22 mouse cellular contexts compared by ENCODE assay signal in the genomic region with DNA sequence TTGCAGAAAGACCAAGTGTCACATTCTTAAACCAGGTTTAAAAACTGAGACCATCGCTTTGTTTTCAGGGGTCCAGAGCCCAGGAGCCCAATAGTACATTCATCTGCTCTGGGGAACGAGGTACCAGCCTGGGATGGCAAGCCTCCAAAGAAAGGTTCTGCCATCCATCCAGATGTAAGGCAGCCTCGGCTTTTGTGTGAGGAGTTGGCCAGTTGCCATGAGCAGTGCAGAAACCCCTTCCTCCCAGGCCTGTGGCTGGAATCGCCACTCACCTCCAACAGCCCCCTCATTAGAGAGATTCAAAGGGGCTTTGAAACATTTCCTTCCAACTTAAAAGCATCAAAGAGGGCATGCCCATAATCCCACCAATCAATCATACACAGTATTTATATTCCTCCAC.
DNase-seq lines count a peak whose midpoint lies in the region; ATAC-seq and TF ChIP-seq lines count a peak whose summit lies in the region.
"Had no signal": no experiment of that assay in that cellular context is flagged by ENCODE, and none has a peak within 500 bp of the region (broad histone marks: within the 10 kb centered on the region; RNA-seq: fewer than 3 reads in every experiment).

No protein-coding gene starts in this region.

- no peak overlapping the region for H3K4me3 ChIP-seq in forebrain, embryonic 12.5 days (replicated peaks)
- no peak overlapping the region for H3K4me3 ChIP-seq in forebrain, embryonic 16.5 days (replicated peaks; ENCODE audit: low read length)
- no peak overlapping the region for H3K4me3 ChIP-seq in liver, embryonic 11.5 days (ENCODE audit: low read depth, low read length)
- H3K4me3 ChIP-seq in liver, embryonic 12.5 days = no peak overlapping the region
- H3K4me3 ChIP-seq in midbrain, postnatal 0 days (ENCODE audit: low read depth, low read length) = no peak overlapping the region
- no peak overlapping the region for H3K4me3 ChIP-seq in midbrain, embryonic 15.5 days
- H3K4me3 ChIP-seq in hindbrain, embryonic 16.5 days (ENCODE audit: low read length) = no peak overlapping the region
- H3K4me3 ChIP-seq: layer of hippocampus, adult 2 months; limb, embryonic 15.5 days; neural tube, embryonic 12.5 days; stomach, embryonic 15.5 days had no signal

- no peak overlapping the region for H3K9ac ChIP-seq in forebrain, embryonic 12.5 days
- no peak overlapping the region for H3K9ac ChIP-seq in forebrain, embryonic 16.5 days (replicated peaks; ENCODE audit: low read depth, low read length)
- no peak overlapping the region for H3K9ac ChIP-seq in liver, embryonic 11.5 days (ENCODE audit: low read depth, low read length)
- no peak overlapping the region for H3K9ac ChIP-seq in liver, embryonic 12.5 days
- no peak overlapping the region for H3K9ac ChIP-seq in midbrain, postnatal 0 days (replicated peaks; ENCODE audit: low read length, poor library complexity, severe bottlenecking)
- H3K9ac ChIP-seq in midbrain, embryonic 15.5 days = no peak overlapping the region
- H3K9ac ChIP-seq in hindbrain, embryonic 16.5 days (ENCODE audit: low read depth, low read length) = no peak overlapping the region
- H3K9ac ChIP-seq: limb, embryonic 15.5 days; neural tube, embryonic 12.5 days; stomach, embryonic 15.5 days had no signal

- no peak overlapping the region for H3K4me2 ChIP-seq in forebrain, embryonic 12.5 days
- no peak overlapping the region for H3K4me2 ChIP-seq in forebrain, embryonic 16.5 days (ENCODE audit: low read length)
- no peak overlapping the region for H3K4me2 ChIP-seq in liver, embryonic 11.5 days
- H3K4me2 ChIP-seq in liver, embryonic 12.5 days = no peak overlapping the region
- no peak overlapping the region for H3K4me2 ChIP-seq in midbrain, postnatal 0 days (ENCODE audit: low read depth, low read length, poor library complexity, severe bottlenecking)
- no peak overlapping the region for H3K4me2 ChIP-seq in midbrain, embryonic 15.5 days
- H3K4me2 ChIP-seq in hindbrain, embryonic 16.5 days (ENCODE audit: low read length) = no peak overlapping the region
- H3K4me2 ChIP-seq: heart, embryonic 11.5 days; limb, embryonic 15.5 days; neural tube, embryonic 12.5 days; stomach, embryonic 15.5 days had no signal

- peak; percentile 27; the same call in 1 of the 2 replicates for ATAC-seq in forebrain, embryonic 12.5 days (ENCODE audit: low FRiP score)
- no peak for ATAC-seq in forebrain, embryonic 16.5 days
- ATAC-seq in liver, embryonic 11.5 days (replicated peaks; ENCODE audit: low FRiP score) = no peak
- no peak for ATAC-seq in liver, embryonic 12.5 days
- no peak for ATAC-seq in midbrain, postnatal 0 days (ENCODE audit: low FRiP score)
- ATAC-seq in midbrain, embryonic 15.5 days (replicated peaks) = no peak
- no peak for ATAC-seq in hindbrain, embryonic 16.5 days
- ATAC-seq: CD4-positive, CD25-positive, alpha-beta regulatory T cell, adult 4 months had no signal

- peak overlapping the region; percentile 50; the same call in 1 of the 2 replicates for H3K27ac ChIP-seq in forebrain, embryonic 12.5 days
- H3K27ac ChIP-seq in forebrain, embryonic 16.5 days (ENCODE audit: low read length) = no peak overlapping the region
- H3K27ac ChIP-seq in liver, embryonic 11.5 days (ENCODE audit: low read depth, low read length) = no peak overlapping the region
- H3K27ac ChIP-seq in liver, embryonic 12.5 days = no peak overlapping the region
- no peak overlapping the region for H3K27ac ChIP-seq in midbrain, postnatal 0 days (ENCODE audit: low read depth, low read length)
- no peak overlapping the region for H3K27ac ChIP-seq in midbrain, embryonic 15.5 days
- H3K27ac ChIP-seq in hindbrain, embryonic 16.5 days (ENCODE audit: low read depth, low read length) = 0 out of 2 replicates have a peak overlapping the region, but pooled peaks have one; percentile 9
- H3K27ac ChIP-seq: layer of hippocampus, adult 2 months; limb, embryonic 15.5 days; neural tube, embryonic 12.5 days; stomach, embryonic 15.5 days had no signal

- H3K9me3 ChIP-seq in forebrain, embryonic 12.5 days = no peaks in the 10 kb centered on the region
- H3K9me3 ChIP-seq in forebrain, embryonic 16.5 days (ENCODE audit: control insufficient read depth, low read length) = no peaks in the 10 kb centered on the region
- no peaks in the 10 kb centered on the region for H3K9me3 ChIP-seq in liver, embryonic 11.5 days (ENCODE audit: control insufficient read depth, low read length)
- no peaks in the 10 kb centered on the region for H3K9me3 ChIP-seq in liver, embryonic 12.5 days (replicated peaks)
- H3K9me3 ChIP-seq in midbrain, postnatal 0 days (ENCODE audit: low read length) = no peaks in the 10 kb centered on the region
- no peaks in the 10 kb centered on the region for H3K9me3 ChIP-seq in midbrain, embryonic 15.5 days
- H3K9me3 ChIP-seq in hindbrain, embryonic 16.5 days (ENCODE audit: control insufficient read depth, low read length) = no peaks in the 10 kb centered on the region
- H3K9me3 ChIP-seq: limb, embryonic 15.5 days; neural tube, embryonic 12.5 days; stomach, embryonic 15.5 days had no signal

- WGBS in forebrain, embryonic 12.5 days = 31% methylated on average over 4 of the region's 4 CpGs
- WGBS in forebrain, embryonic 16.5 days = 13% methylated on average over 4 of the region's 4 CpGs
- 70% methylated on average over 4 of the region's 4 CpGs for WGBS in liver, embryonic 11.5 days
- 40% methylated on average over 4 of the region's 4 CpGs for WGBS in liver, embryonic 12.5 days (ENCODE audit: insufficient replicate concordance)
- WGBS in midbrain, postnatal 0 days = 45% methylated on average over 4 of the region's 4 CpGs
- WGBS in midbrain, embryonic 15.5 days = 36% methylated on average over 4 of the region's 4 CpGs
- WGBS in hindbrain, embryonic 16.5 days = 24% methylated on average over 4 of the region's 4 CpGs

- no peaks in the 10 kb centered on the region for H3K36me3 ChIP-seq in forebrain, embryonic 12.5 days (replicated peaks)
- H3K36me3 ChIP-seq in forebrain, embryonic 16.5 days (ENCODE audit: control insufficient read depth, insufficient read depth) = no peaks in the 10 kb centered on the region
- no peaks in the 10 kb centered on the region for H3K36me3 ChIP-seq in liver, embryonic 11.5 days (ENCODE audit: control insufficient read depth, insufficient read depth, low read length)
- H3K36me3 ChIP-seq in liver, embryonic 12.5 days = no peaks in the 10 kb centered on the region
- no peaks in the 10 kb centered on the region for H3K36me3 ChIP-seq in midbrain, postnatal 0 days (ENCODE audit: insufficient read depth, low read length)
- no peaks in the 10 kb centered on the region for H3K36me3 ChIP-seq in midbrain, embryonic 15.5 days (replicated peaks)
- H3K36me3 ChIP-seq in hindbrain, embryonic 16.5 days (ENCODE audit: control insufficient read depth, insufficient read depth, low read length) = no peaks in the 10 kb centered on the region
- H3K36me3 ChIP-seq: limb, embryonic 15.5 days; neural tube, embryonic 12.5 days; stomach, embryonic 15.5 days had no signal

- H3K27me3 ChIP-seq in forebrain, embryonic 12.5 days = peaks cover 2% of the 10 kb centered on the region; the same call in 1 of the 2 replicates
- no peaks in the 10 kb centered on the region for H3K27me3 ChIP-seq in forebrain, embryonic 16.5 days (replicated peaks; ENCODE audit: control insufficient read depth, insufficient read depth, low read length)
- peaks cover 3% of the 10 kb centered on the region; the same call in 1 of the 2 replicates for H3K27me3 ChIP-seq in liver, embryonic 11.5 days (replicated peaks; ENCODE audit: control insufficient read depth, insufficient read depth, low read length)
- H3K27me3 ChIP-seq in liver, embryonic 12.5 days (replicated peaks) = no peaks in the 10 kb centered on the region
- no peaks in the 10 kb centered on the region for H3K27me3 ChIP-seq in midbrain, postnatal 0 days (ENCODE audit: insufficient read depth, low read length)
- no peaks in the 10 kb centered on the region for H3K27me3 ChIP-seq in midbrain, embryonic 15.5 days (replicated peaks)
- no peaks in the 10 kb centered on the region for H3K27me3 ChIP-seq in hindbrain, embryonic 16.5 days (replicated peaks; ENCODE audit: control insufficient read depth, insufficient read depth, low read length)
- H3K27me3 ChIP-seq: limb, embryonic 15.5 days; neural tube, embryonic 12.5 days; stomach, embryonic 15.5 days had no signal

- TF ChIP-seq CTCF in midbrain, postnatal 0 days (IDR thresholded peaks at IDR 0.05) = no peak

- peak; percentile 22 for DNase-seq in liver, embryonic 11.5 days (ENCODE audit: low spot score)
- DNase-seq in midbrain, postnatal 0 days (ENCODE audit: low spot score) = peak; percentile 37
- no peak for DNase-seq in embryo, embryonic 9.5 days (ENCODE audit: extremely low spot score)
- DNase-seq: adrenal gland, postnatal 25 days; cerebellum, adult 11-12 months; cerebellum, postnatal 14 days; heart, postnatal 10 days; kidney, adult 8-10 months; kidney, postnatal 14 days; layer of hippocampus, postnatal 36 days; lung, adult 2 months had no signal

- H3K4me1 ChIP-seq in forebrain, embryonic 12.5 days = peaks cover 23% of the 10 kb centered on the region
- H3K4me1 ChIP-seq in forebrain, embryonic 16.5 days (replicated peaks; ENCODE audit: control insufficient read depth, insufficient read depth, low read length) = peaks cover 13% of the 10 kb centered on the region
- no peaks in the 10 kb centered on the region for H3K4me1 ChIP-seq in liver, embryonic 11.5 days (replicated peaks; ENCODE audit: control insufficient read depth, insufficient read depth, low read length)
- no peaks in the 10 kb centered on the region for H3K4me1 ChIP-seq in liver, embryonic 12.5 days
- H3K4me1 ChIP-seq in midbrain, postnatal 0 days (ENCODE audit: insufficient read depth, low read length) = no peaks in the 10 kb centered on the region; the same call in 1 of the 2 replicates
- 0 out of 2 replicates have a peak, but pooled peaks cover 4% of the 10 kb centered on the region for H3K4me1 ChIP-seq in midbrain, embryonic 15.5 days
- H3K4me1 ChIP-seq in hindbrain, embryonic 16.5 days (ENCODE audit: control insufficient read depth, insufficient read depth, low read depth, low read length) = no peaks in the 10 kb centered on the region; the same call in 1 of the 2 replicates
- H3K4me1 ChIP-seq: stomach, embryonic 15.5 days had no signal

Comparison
In these comparisons a context has a peak if more than half of its experiments do, and no peak if none do; other contexts are left out.
1. H3K27ac ChIP-seq: peak in forebrain, embryonic 12.5 days (single experiment) and hindbrain, embryonic 16.5 days (single experiment); none in forebrain, embryonic 16.5 days (single experiment), liver, embryonic 11.5 days (single experiment), liver, embryonic 12.5 days (single experiment), midbrain, postnatal 0 days (single experiment) and midbrain, embryonic 15.5 days (single experiment).